Mouse (Mus musculus): ENCODE measurements around the gene Fam90a1b.
"Not testable (repeated sequence)": the region's sequence is repeated elsewhere in the genome, so short reads cannot be mapped to it uniquely, and the experiment has no call there.

Gene Fam90a1b

DNA sequence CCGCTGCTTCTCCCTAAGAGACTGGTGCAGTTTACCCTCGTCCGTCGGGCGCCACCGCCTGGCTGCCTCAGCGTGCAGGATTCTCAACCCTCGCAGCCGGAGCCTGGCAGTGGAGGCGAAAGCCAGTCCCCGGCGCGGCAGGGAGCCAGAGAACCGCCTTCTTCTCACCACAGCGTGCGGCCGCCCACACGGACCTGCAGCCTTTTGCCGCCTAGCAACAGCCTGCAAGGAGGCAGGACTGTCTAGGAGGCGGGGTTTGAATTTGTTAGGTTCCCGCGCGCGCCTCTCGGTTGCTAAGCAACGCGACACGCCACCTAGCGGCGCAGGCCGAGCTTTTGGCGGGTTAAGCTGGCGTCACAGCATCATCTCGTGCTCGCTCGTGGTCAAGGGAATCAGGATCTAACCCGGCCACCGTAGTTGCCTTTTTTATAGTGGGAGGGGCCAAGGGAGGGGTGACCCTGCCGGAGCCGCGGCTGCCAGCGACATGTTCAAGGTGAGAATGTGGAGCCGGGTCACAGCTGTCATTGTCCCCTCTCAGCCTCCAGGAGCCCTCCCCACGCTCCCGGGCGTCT, at the start of gene Fam90a1b, which contains the start of gene Apoo:
Gene Fam90a1b (minus strand): TSS at position 108 of the 572 bp plus-strand sequence.
Gene Apoo (plus strand): TSS at position 448 of the 572 bp plus-strand sequence.
- DNase-seq (ENCODE audit: low read depth, low spot score) = peak; percentile 94

DNA sequence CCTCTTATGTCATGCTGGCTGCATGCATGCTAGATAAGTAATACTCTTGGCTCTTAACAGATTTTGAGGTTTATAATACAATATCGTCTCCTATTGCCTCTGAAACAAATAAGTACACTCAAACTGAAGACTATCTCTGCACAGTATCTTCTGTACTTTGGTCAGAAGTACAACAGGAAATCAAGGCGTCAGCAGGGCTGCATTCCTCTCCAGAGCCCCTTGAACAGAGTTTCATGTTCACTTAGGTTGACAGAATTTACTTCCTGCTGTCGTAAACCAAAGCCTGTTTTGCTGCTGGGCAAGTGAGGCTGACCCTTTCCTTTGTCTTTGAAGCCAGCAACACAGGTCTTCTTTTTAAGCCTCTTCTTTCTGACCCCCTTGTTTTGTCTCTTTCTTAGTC, 42.4 kb upstream of the Fam90a1b start:
- DNase-seq (ENCODE audit: low read depth, low spot score) = no peak

DNA sequence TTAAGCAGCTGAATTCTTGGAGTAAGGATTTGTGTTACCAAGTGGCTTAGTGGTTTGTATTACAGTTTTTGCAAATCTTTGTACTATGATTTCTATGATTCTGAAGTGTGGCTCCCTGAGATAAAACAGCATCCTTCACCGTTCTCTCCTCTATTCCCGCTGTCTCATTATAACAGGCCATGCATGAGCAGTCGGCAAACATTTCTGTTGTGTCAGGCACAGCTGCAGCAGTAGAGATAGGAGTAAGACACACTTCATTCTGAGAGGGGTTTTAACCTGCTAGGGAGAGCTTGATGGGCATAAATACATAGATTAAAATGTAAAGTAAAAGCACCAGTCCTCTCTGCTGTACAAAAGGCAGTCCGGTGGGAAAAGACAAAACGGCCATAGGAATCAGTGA, 12.2 kb upstream of the Fam90a1b start:
- no peak for DNase-seq (ENCODE audit: low read depth, low spot score)

DNA sequence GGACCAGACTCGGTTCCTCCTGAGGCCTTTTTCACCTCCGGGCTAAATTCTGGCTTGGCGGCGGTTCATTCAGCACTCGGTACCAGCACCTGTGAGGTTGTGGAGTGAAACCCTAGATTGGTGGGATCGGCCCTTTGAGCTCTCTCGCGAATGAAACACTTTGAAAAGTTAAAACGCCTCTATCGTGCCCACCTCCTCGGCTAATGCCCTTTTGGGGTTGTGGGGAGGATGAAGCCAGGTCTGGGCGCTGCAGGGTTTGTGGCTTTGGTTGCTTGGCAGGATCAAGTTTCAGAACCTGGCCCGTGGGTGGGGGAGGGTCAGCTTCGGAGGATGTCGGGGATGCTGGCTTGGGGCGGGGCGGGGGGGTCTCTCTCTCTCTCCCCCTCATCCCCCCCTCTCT, 671 bp upstream of the Fam90a1b start:
- no peak for DNase-seq (ENCODE audit: low read depth, low spot score)

DNA sequence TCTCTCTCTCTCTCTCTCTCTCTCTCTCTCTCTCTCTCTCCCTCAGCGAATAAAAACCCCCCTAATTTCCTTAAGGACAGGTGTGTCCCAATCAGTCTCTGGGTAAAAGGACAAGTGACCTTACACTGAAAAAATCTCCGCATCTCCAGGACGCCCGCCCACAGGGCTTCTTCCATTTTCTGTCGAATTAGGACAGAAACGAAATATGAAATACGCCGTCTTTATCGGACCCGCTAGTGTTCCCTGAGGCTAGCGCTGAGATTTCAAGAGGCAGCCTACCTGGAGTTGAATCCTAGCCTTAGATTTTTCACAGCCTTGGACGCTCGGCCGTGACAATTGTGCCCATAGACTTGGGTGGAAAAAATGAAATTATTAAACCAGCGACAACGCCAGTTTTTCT, 548 bp downstream of the Fam90a1b start:
- no peak for DNase-seq (ENCODE audit: low read depth, low spot score)

DNA sequence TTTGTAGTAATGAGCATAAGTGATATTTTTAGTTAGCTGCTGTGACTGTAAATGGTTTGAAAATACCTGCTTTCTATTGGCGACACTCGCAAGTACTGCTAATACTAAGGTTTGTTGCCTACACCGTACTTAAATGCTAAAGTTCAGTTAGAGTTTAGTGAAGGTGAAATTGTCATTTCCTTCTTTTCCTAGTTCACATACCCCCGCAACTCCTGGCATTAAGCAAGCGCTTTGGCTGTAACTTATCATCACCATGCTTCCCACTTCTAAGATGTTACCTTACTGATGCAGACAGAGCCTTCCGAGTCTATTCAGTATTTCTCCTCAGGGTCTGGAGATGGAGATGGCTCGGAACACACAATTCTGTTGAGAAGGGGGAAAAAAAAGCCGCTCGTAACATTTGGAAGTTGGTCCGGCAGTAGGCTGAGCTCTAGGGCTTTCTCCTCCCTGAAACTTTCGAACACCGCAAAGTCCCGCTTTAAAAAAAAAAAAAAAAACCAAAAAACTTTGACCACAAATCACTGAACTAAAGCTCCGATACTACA, 1.1 kb downstream of the Fam90a1b start:
- no peak for DNase-seq (ENCODE audit: low read depth, low spot score)

DNA sequence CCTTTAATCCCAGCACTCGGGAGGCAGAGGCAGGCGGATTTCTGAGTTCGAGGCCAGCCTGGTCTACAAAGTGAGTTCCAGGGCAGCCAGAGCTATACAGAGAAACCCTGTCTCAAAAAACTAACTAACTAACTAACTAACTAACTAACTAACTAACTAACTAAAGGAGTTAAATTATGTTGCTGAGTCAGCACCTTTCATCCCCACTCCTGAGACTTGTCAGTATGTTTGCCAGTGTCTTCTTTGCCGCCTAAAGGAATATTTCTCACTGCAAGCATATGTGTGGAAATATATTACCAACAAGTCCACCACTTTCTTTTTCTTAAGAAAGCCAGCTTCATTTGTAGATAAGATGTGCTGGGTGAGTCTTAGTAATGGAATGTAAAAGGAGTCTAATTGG, 22.9 kb downstream of the Fam90a1b start:
- DNase-seq (ENCODE audit: low read depth, low spot score) = not testable (repeated sequence)

DNA sequence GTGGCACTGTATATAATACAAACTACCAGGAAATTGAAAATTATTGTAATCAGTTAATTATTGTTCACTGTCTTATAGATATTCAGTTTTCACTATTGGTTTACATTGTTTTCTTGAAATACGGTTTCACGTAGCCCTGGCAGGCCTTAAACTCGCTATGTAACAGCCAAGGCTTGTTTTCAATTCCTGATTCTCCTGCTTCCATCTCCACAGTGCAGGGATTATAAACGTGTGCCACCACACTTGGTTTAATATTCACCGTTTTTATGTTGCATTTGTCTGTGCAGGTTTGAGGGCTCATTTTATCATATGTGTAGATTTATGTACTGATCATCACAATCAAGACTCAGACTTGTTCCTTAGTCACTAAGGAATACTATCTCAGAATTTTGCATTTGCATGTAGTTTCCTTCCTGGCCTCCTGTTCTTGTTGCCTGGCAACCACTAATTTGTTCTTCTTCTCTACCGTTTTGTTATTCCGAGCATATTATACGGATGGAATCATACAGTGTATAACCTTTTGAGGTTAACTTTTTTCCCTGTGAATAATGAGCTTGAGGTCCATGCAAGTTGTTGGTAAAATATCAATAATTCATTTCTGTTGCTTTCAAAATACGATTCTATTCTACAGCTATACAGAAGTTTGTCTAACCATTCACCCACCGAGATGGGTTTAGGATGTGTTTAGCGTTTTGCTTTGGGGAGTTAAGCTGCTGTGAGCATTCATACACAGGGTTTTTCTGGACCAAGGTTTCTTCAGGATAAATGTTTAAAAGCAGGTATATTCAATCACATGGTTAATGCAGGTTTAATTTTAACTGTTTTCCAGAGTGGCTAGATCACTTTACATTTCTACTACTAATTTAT, 45.3 kb downstream of the Fam90a1b start:
- no peak for DNase-seq (ENCODE audit: low read depth, low spot score)

Measured in retina, adult 2 months (tissue).